Mouse (Mus musculus): ENCODE data around the gene Pdlim5.
A peak's percentile ranks its signal among the peaks of the same experiment; 100 is the strongest.

Pdlim5 gene

GRCm38 (mm10) chr3:142339440-142340251 is 55.9 kb downstream of the Pdlim5 start:
- DNase-seq (ENCODE audit: inconsistent age in 2 of 2, low spot score in 1 of 2), result no peak

- no peak for DNase-seq (ENCODE audit: inconsistent age in 2 of 2, low spot score in 1 of 2)
These were observed 57.4 kb downstream of the Pdlim5 start for GRCm38 (mm10) chr3:142338058-142338457.

DNA sequence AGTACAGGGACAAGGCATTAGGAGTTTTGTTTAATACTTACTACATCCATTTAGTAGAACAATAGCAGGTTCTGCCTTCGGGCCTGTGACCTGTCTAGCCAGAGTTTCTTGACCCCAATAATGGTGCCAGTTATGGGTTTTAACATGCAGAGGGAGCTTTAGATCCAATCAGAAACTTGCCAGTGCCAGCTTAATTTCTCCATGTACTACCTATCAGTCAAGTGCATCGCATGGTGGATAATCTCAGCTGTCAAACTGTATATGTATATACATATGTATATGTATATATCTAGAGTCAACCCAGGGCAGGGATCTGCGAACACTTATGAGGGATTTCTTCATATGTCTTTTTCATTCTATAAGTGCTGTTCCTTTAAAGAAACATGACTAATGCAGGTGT is 61.0 kb downstream of the Pdlim5 start:
- no peak for DNase-seq (ENCODE audit: inconsistent age in 2 of 2, low spot score in 1 of 2)

DNA sequence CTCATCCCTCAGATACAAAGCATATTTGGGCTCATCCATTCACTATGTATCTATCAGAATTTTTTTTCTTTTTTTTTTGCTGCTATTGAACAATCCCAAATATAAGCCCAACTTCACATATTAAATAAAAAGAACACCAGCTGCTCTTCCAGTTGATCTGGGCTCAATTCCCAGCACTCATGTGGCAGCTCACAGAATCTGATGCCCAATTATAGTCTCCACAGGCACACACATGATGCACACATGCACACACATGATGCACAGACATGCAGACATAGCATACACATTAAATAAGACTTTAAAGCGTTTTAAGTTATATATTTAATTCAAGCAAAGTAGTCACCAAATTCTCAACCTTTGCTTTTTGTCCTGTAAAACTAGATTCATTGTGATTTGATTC is 62.0 kb downstream of the Pdlim5 start:
- DNase-seq (ENCODE audit: inconsistent age in 2 of 2, low spot score in 1 of 2), result no peak

DNA sequence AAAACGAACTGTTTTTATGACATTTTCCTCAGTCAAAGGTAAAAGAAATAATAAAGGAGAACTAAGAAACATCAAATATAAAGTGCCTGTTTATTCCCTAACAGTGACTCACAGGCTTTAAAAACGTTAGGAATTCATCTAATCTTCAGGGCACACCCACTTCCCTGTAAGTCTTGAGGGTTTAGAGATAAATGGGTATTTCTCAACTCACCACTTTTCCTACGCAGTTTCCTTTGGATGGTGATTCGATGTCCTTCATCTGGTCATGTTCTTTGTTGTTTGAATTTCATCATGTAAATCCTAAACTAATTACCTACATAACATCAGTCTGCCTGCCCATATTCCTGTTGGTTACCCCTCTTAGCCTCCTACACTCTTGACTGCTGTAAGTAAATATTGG is 62.8 kb downstream of the Pdlim5 start:
- peak in 1 of 2 experiments; percentile 57 for DNase-seq (ENCODE audit: inconsistent age in 2 of 2, low spot score in 1 of 2)

GRCm38 (mm10) chr3:142331872-142332554 is 63.5 kb downstream of the Pdlim5 start:
- DNase-seq (ENCODE audit: inconsistent age in 2 of 2, low spot score in 1 of 2), result no peak

DNA sequence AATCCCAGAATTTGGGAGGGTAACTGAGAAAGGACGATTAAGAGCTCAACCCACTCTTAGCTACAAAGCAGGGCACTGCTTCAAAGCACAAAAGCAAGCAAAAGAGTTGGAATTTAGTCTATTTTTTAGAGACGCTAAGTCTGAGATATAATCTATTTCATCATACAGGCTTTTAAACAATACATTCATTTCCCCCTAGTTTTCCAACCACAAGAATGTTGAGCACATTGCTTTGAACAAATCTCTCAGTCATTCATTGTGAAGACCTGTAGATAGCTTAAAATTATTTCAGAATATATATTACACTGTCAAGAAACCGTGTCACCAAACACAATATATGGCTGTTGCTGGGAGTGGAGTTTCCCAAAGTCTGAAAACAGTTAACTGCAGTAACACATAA is 65.1 kb downstream of the Pdlim5 start:
- no peak for DNase-seq (ENCODE audit: inconsistent age in 2 of 2, low spot score in 1 of 2)

DNA sequence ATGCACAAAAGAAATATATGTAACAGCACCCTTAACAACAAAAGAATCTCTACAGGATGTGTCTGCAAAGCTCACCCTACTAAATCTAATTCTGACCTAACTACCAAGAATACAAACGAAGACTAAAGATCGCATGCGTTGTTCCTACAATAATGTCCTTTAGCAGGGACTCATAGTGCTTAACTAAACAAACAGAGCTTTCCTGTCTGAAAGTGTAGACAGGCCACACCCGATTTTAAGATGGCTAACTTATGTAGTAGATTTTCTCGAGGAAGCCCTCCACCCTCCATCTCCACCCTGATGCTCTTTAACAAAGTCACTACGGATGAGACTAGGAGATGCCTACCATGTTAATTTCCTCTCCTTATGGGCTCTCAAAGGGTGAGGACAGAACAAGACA is 71.9 kb downstream of the Pdlim5 start:
- no peak for DNase-seq (ENCODE audit: inconsistent age in 2 of 2, low spot score in 1 of 2)

GRCm38 (mm10) chr3:142321930-142322329 is 73.6 kb downstream of the Pdlim5 start:
- peak; percentile 75 to 87 for DNase-seq (ENCODE audit: inconsistent age in 2 of 2, low spot score in 1 of 2)

DNA sequence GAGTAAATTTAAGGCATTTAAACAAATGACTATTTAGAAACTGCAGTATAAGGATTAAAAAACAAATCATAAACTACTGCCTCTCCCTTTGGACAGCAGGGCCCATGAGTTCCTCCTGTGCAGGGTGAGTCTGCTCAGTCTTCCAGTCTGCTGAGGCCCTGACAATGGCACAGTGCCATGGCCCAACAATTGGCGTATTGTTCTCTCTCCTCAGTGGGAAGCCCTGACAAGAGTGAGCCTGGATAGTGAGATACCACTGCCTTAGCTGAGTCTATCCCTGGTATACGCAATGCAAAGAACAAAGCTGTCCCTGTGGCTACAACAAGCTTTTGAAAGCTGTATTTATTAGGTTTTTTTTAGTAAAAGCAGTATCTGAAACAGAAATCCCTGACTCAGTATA is 77.3 kb downstream of the Pdlim5 start:
- peak; percentile 42 to 64 for DNase-seq (ENCODE audit: inconsistent age in 2 of 2, low spot score in 1 of 2)

DNA sequence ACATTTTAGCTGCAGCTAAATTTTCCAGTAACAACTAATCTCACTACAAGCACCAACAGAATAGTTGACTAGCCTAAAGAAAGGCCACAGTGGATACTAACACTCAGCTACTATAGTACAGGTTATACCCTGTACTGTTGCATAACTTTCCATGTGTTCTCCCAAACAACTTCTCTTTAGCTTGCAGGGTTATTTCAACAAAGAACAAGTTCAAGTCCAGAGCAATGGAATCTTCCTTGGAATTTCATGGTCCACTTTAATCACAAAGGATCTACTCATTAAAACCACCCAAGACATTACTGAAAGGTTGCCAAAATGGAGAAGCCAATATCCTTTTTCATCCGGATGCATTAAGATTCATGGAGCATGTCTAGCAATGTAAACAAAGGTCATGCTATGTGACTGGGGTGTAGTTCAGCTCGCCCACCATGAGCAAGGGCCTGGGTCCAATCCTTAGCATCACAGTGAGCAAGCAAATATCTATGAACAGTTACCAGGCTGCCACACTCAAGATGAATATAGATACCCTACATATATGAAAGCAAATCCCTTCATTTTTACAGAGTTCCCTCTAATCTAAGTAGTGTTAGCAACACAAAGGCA is 79.3 kb downstream of the Pdlim5 start:
- no peak for DNase-seq (ENCODE audit: inconsistent age in 2 of 2, low spot score in 1 of 2)

GRCm38 (mm10) chr3:142311075-142311474 is 84.4 kb downstream of the Pdlim5 start:
- no peak for DNase-seq (ENCODE audit: inconsistent age in 2 of 2, low spot score in 1 of 2)

DNA sequence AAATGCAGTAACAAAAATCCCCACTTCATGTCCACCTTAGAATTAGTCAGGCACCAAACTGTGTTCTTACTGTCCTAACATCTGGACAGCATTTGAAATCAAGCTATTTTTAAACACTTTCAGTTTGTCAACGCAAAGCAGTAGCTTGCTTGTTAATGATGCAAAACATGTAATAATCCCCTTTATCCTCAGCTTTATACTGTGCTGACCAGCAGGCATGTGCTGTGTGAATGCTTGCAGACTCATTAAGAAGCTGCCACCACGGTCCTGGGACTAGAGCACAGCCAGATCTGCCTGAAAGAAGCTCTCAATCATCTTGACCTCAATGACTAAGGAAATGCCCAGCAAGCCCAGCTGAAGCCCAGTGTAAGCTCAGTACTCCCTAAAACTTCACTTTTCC is 85.0 kb downstream of the Pdlim5 start:
- DNase-seq (ENCODE audit: inconsistent age in 2 of 2, low spot score in 1 of 2), result peak; percentile 16 to 59

GRCm38 (mm10) chr3:142295287-142295676 is 100.2 kb downstream of the Pdlim5 start:
- no peak for DNase-seq (ENCODE audit: inconsistent age in 2 of 2, low spot score in 1 of 2)

GRCm38 (mm10) chr3:142294616-142295286 is 100.7 kb downstream of the Pdlim5 start:
- peak in 1 of 2 experiments; percentile 81 for DNase-seq (ENCODE audit: inconsistent age in 2 of 2, low spot score in 1 of 2)

GRCm38 (mm10) chr3:142293561-142293960 is 101.9 kb downstream of the Pdlim5 start:
- DNase-seq (ENCODE audit: inconsistent age in 2 of 2, low spot score in 1 of 2), result no peak

GRCm38 (mm10) chr3:142282706-142283105 is 112.8 kb downstream of the Pdlim5 start:
- DNase-seq (ENCODE audit: inconsistent age in 2 of 2, low spot score in 1 of 2), result peak; percentile 54 to 84

DNA sequence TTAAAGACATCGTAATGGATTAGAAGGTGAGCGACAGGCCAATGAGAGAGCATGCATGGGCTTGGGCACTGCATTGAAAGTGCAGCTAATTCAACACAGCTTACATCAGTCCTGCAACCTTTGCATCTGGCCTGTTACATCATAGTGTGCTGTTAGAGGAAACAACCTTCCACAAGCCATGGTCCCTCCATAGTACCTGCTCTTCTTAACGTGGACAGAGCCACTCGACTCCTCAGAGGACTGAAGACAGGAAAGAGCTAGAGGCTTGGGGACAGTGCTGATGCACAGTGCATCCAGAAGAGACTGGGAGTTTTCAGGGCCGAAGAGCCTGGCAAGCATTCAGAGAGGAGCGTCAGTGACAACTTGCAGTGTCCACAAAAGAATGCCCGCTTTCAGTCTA is 113.8 kb downstream of the Pdlim5 start:
- DNase-seq (ENCODE audit: inconsistent age in 2 of 2, low spot score in 1 of 2), result no peak

- DNase-seq (ENCODE audit: inconsistent age in 2 of 2, low spot score in 1 of 2), result no peak
These were observed 114.4 kb downstream of the Pdlim5 start for GRCm38 (mm10) chr3:142281093-142281445.

GRCm38 (mm10) chr3:142280366-142281092 is 115.0 kb downstream of the Pdlim5 start:
- no peak for DNase-seq (ENCODE audit: inconsistent age in 2 of 2, low spot score in 1 of 2)

DNA sequence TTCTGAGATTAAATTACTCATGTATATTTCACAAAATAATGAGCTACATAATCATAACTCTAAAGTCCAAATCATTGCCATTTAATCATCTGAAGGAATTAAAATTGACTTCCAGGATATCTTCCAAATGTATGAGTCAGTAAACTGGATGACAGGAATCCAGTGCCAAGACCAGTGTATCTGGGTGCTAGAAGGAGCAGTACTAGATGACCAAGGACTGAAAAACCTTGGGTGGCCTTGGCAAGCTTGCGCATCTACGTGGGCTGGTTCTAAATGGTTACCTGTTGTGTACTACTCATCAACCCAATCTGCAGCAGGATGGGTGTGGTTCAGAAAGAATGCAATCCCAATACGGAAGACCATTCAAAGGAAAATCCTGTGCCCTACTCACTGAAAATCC is 116.5 kb downstream of the Pdlim5 start:
- peak; percentile 22 to 57 for DNase-seq (ENCODE audit: inconsistent age in 2 of 2, low spot score in 1 of 2)

Measured in adrenal gland, adult (tissue).